Mouse (Mus musculus) testis, adult 2 months (tissue): ENCODE results near the gene 2310039H08Rik.

Experiments used
- CTCF ChIP-seq: fragments of 200-500 bp; IDR thresholded peaks from 2 replicates; pipeline ENCODE4 v1.5.1; 2012; ENCODE audit warnings: low read depth, mild to moderate bottlenecking, inconsistent platforms, low read length, moderate library complexity; ENCODE audit not compliant: control insufficient read depth, insufficient read depth, insufficient replicate concordance
- POLR2A ChIP-seq: fragments of 200-500 bp; IDR thresholded peaks from 2 replicates; pipeline ENCODE4 v1.6.1; 2012; ENCODE audit warnings: low read depth, mild to moderate bottlenecking, inconsistent platforms, low read length, moderate library complexity; ENCODE audit not compliant: control insufficient read depth

DNA sequence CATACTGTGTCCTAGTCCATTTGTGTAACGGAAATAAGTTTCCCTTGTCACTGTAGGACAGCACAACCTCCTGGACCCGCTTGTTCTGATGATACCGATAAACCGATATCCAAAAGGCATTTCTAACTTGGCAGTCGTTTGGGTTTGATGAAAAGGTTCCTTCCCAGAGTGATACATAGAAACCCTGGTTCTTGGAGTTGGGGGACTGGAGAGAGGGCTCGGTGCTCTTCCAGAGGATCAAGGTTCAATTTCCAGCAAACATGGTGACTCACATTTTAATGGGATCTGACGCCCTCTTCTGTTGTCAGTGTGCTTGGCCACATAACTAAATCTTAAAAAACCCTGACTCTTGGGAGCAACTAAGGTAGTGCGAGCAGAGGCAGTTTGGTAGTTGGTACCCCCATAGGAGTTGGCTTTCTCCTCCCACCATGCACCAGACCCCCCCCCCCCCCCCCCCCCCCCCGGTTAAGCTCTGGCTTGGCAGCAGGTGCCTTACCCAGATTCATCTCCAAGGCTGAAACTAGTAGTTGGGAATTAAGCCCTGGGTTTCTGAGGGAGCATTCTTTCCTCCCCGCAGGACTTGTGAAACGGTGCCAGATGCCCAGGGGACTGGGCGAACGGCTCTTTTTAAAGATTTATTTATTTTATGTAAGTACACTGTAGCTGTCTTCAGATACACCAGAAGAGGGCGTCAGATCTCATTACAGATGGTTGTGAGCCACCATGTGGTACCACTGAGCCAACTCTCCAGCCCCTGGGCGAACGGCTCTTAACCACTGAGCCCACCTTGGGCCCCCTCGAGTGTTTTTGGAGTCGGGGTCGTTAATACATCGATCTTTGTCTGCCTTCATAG lies 1.1 kb downstream of the 2310039H08Rik start:
- TF ChIP-seq POLR2A (no peak), CTCF (no peak)
